Mouse (Mus musculus): ENCODE data around the gene Ncoa7.
A peak's percentile ranks its signal among the peaks of the same experiment; 100 is the strongest.
"Not testable (repeated sequence)": the region's sequence is repeated elsewhere in the genome, so short reads cannot be mapped to it uniquely, and the experiment has no call there.

The Ncoa7 gene

DNA sequence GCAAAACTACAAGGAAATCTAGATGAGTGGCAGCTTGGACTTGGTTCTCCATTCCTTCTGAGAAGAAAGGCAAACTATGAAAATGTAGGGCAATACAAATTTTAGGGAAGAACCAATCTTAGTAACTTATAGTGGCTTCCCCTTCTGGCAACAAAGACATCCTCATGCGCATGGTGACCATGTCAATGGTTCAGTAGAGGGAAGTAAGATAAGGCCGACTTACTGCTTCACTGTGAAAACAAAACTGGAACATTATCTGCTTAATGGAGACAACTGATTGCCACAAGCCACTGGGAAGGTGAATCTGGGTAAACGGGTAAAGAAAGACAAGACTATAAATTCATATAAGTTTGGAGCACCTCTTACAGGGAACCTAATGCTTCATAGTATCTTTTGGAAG is 128.3 kb downstream of the Ncoa7 start:
- no peak for DNase-seq (ENCODE audit: low read depth, low spot score)

DNA sequence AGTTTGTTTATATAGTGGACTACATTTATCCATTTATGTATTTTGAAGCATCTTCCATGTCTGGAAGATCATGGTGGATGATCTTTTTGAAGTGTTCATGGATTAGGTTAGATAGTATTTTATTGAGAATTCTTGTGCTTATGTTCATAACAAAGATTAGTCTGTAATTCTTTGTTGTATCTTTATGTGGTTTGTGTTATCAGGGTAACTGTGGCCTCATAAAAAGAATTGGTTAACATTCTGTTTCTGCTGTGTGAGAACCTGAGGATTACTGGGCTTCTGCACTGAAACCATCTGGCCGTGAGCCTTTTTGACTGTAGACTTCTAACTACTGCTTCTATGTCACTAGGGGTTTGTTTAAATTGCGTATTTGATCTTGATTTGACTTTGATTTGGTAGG is 136.5 kb downstream of the Ncoa7 start:
- DNase-seq (ENCODE audit: low read depth, low spot score) = no peak

DNA sequence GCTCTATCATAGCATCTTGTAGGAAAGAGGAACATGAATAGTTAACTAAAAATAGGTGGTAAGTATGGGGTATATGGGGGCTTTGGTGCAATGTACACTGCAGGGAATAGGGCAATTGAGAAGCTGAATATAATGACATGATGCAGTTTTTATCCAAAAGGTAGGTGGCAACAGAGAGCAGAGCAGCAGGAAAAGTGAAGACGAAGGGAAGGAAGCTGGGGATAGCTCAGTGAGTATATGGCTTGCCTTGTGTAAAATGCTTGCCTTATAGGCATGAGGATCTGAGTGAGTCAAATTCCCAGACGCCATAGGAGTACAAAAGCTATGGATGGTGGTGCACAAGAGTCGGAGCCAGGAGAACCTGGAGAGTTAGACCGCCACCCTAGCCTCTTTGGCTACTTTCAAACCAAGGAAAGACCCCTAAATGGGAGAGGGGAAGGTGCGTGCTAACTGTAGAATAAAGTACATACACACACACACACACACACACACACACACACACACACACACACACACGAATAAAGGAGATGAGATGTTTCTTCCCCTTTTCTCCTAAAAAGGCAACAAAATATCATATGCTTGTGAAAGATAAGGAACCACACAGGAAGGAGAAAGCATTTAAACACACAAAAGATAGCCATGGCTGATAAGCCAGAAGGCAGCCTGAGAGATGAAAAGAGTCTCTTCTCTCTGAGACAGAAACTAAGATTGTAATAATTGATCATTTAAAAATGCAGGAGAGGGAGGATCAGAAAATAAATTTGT is 142.4 kb downstream of the Ncoa7 start:
- no peak for DNase-seq (ENCODE audit: low read depth, low spot score)

DNA sequence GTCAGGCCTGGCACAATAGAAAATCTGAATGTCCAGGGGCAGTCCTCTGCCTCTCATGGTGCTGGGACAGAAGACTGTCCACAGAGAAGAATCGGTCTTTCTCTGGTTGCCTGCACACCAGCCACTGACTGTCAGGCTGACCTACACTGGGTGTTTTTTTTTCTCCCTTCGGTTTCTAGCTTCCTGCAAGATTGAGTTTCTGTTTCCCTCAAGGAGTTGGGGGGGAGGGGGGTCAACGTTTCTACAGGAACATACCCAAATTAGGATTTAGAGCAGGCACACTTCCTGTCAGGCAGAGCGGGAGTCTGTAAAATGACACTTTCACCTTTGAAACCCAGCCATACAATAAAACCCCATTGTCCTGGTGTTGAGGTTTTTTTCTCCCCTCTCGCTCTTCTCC is 147.5 kb downstream of the Ncoa7 start:
- peak; percentile 20 for DNase-seq (ENCODE audit: low read depth, low spot score)

DNA sequence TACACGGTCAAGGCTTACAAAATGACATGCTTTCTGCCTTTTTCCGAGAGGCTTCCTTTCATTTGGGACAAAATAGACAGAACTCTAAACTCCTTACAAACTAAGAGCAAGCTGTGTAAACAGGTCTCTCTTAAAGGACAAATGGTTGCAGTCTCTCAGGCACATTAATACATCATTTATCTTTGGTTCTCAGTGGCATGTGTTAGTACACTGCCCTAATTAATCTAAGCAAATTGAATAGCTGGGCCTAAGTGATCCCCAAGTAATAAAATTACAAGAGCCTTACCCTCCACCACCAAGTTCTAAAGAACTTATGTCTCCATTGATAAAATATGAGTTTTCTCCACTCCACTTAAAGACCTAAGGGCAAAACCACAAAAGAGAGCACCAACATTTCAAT is 155.4 kb downstream of the Ncoa7 start:
- no peak for DNase-seq (ENCODE audit: low read depth, low spot score)

DNA sequence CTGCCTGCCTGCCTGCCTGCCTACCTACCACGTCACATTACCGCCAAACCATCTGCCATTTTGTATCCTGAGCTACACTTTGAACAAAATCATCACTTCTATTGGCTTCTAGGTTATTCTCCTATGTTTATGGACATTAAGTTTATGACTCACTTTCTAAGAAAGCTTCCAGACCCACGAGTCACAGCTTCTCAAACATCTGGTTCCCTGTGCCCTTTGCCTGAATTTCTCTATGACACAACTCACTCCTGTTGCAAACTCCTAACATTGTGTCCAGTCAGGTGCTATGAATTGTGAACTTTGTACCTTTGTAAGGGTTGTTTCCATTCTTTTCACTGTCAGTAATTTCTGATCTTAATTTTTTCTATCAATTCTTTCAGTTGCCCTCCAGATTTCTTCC is 164.9 kb downstream of the Ncoa7 start:
- DNase-seq (ENCODE audit: low read depth, low spot score) = no peak

DNA sequence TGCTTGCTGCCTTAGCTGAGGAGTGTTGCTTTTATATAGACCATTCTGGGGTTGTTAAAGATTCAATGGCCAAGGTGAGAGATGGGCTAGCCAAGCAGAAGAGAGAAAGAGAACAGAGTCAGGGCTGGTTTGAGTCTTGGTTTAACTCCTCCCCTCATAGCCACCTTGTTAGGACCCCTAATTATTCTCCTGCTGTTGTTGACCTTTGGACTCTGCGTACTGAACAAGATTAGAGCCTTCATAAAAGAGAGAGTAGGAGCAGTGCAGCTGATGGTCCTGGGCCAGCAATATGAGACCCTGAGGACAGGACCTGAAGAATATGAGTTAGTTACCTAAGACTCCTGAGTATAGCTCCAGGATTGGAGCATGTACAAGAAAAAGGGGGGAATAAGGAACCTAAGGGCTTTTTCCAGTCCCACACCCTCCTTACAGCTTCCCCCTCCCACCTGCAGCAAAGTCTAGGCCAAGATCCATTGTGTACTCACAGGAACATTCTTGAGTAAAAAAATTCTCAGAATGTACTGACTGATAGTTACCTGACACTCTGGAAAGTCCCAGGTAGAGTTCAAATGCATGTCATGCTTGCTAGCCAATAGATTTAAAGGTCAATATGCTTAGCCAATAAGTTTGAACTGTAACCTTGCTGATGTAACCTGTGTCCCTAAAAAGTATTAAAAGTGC is 166.5 kb downstream of the Ncoa7 start:
- DNase-seq (ENCODE audit: low read depth, low spot score) = not testable (repeated sequence)

DNA sequence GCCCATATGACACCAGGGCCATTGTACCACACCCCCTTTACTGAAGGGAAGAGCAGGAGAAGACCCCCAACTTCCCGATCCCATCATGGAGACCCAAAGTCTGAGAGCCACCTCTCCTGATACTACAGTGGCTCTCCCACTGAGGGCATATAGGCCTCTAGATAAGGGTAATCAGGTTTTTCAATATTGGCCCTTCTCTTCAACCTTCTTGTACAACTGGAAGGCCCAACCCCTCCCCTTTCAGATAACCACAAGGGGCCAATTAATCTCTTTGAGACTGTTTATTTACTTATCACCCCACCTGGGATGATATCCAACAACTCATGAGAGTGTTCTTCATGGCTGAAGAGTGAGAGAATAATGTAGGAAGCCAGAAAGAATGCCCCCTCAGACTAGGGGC is 170.4 kb downstream of the Ncoa7 start:
- DNase-seq (ENCODE audit: low read depth, low spot score) = no peak

DNA sequence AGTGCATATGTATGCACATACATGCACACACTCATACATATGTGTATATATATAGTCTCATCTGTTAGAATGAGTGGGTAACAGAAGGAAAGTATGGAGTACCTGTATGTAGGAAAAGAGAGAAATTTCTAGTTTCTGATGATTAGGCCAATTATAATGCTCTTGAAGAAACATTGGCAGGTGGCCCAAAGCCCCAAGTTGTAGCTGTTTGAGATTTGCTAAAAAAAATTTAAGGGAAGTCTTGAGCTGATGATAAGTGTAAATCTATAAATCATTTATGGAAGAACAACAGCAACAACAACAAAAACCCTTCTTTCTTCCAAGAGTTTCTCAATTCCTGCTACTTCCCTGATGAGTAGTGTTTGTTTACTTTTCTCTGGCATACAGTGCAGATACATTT is 173.1 kb downstream of the Ncoa7 start:
- no peak for DNase-seq (ENCODE audit: low read depth, low spot score)

DNA sequence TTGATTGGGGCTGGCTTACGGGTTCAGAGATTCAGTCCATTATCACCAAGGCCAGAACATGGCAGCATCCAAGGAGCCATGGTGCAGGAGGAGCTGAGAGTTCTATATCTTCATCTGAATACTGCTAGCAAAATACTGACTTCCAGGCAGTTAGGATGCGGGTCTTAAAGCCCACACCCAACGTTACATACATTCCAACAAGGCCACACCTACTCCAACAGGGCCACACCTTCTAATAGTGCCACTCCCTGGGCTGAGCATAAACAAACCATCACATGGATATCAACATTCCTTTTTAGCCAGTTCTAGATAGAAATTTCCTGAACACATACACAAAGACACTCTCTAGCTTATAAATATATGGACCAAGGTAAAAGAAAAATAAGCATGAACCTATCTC is 173.6 kb downstream of the Ncoa7 start, which contains the start of gene Hint3:
Gene Hint3 (minus strand): TSS at position 120 of the 400 bp plus-strand sequence.
- no peak for DNase-seq (ENCODE audit: low read depth, low spot score)

DNA sequence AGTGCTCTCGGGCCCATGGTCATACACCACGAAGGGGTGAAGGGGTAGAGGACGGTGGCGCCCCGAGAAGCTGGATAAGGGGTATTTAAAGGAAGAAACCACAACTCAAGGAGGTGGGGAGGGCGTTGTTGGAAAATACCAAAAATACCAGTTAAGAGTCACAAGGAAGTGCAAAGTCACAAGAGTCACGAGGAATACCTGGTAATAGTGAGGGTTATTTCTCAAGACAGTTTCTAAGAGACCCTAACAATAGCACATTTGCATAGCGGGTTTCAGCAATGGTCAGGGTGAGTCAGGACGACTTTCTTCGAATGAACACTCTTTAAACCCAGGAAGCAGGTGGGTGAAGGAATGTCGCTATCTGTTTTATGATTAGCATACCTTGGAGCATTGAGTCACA is 174.7 kb downstream of the Ncoa7 start:
- DNase-seq (ENCODE audit: low read depth, low spot score) = not testable (repeated sequence)

DNA sequence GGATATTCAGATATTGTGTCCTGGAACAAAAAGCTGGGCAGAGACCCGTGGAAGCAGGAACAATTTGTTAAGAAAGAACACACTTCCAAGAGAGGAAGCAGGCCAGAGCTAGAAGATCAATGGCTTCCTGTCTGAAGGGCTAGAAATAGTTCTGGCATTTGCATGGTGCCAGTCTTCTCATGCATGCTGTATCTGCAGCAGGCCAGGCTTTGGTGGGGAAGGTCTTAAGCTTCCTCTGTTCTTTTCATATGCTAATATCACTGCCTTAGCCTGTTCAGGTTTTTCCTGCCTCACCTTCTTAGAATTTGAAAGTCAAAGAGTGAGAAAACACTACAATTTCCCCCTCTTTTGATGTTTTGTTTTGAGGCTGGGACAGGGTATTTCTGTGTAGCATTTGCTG is 175.6 kb downstream of the Ncoa7 start:
- peak; percentile 14 for DNase-seq (ENCODE audit: low read depth, low spot score)

DNA sequence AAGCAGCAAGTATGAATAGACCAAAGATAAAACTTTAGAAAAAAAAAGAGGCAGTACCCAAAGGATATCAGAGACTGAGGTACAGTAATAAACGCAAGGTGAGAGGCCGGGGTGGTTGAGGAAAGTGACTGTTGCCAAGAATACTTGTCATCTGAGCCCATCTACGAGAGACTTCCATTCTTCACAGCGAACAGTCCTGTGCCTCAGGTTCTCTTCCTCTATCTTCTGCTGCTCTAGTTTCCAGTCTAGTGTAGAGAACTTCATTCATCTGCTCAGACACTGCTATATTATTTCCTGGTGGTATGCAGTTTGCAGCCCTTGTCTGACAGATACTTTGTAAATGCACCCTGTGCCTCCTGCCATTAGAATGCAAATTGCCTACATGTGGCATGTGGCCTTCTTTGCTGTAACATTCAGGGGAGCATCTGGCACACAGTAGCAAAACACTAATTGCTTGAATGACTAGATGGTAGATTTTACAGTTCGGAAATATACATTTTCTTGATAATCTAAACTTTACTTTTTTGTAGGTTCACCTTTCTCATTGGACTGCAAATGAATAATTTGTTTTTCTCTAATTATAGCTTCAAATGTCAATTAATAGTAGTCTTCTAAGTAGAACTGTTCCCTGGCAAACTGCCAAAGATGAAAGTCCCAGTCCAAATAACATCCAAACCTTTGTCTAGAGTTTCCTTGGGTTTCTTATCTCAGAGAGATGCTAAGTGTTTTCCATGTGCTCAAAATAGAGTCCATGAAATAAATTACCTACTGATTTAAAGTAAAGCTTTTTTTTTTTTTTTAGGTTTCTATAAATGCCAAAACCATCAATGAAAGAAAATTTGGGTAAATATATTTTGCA is 178.7 kb downstream of the Ncoa7 start:
- DNase-seq (ENCODE audit: low read depth, low spot score) = no peak

DNA sequence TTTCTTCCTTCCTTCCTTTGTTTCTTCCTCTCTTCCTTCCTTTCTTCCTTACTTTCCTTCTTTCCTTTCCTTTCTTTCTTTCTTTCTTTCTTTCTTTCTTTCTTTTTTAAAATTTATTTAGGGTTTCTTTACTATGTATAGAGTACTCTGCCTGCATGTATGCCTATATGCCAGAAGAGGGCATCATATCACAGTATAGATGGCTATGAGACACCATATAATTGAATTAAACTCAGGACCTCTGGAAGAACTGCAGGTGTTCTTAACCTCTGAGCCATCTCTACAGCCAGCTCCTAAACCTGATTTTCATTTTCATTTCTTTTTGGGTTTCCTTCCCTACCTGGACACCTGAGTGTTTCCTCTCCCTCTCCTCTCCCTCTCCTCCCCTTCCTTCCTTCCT is 180.2 kb downstream of the Ncoa7 start:
- no peak for DNase-seq (ENCODE audit: low read depth, low spot score)

DNA sequence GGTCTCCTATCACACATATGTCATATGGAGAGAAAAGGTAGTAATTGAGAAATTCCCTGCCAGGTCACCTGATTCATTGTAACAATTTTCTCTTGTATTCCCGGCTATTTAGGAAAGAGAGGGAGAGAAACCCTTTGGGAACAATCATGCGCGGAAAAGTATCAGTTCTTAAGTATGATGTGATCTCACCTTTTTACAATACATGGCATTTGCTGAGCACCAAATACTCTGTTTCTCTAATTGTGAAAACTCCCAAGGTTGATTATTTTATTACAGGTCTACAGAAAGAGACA is 184.3 kb downstream of the Ncoa7 start:
- DNase-seq (ENCODE audit: low read depth, low spot score) = no peak

DNA sequence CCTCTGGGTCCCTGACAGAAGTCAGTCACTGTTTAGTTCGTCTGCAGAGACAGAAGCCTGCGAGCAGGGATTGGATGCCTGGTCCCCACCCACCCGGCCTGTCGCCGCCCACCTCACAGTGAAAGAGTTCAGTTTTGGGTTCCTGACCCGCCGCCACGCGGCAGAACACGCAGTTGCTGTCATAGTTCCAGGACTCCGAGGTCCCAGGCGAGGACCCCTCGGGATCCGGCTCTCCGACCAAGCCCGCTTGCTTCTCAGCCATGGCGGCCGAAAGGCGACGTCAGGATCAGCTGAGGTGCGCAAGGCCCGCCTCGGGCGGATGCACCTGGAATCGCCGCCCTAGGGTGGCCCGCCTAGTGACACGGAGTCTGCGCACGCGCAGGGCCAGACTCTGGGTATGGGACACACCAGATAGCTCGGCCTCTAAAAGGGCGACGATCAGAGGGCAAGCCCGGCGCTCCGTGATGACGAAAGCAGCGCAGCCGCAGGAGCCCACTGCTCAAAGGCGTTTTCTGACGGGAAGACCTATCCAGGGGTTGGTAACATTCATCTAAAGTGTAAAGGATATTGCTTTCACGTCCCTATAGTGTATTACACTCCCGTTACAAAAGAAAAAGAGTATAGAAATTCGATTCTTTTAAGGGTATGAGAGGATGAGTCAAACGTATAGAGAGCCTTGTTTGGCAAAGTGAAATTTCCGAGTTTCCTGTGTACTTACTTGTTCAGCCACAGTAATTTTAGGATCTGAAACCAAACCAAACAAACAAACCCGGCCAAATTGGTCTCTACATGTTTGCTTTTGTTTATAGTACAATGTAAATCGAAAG is 184.8 kb downstream of the Ncoa7 start:
- DNase-seq (ENCODE audit: low read depth, low spot score) = peak; percentile 89

DNA sequence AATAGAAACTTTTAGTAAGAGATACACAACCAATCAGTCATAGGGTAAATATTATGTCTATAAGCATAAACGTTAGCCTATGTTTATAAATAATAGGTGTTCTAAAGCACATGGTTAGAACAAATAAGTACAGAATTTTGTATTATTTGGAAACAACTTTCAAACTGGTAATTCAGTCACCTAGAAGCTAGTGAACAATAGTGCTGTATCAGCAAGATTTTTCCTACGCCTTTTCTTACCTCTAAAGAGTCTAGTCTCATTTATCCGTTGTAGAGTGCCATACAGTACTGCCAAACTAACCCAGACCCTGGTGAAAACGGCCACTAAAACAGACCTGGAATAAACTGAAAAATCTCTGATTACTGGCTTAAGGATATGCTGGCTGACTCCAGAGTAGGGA is 190.1 kb downstream of the Ncoa7 start:
- no peak for DNase-seq (ENCODE audit: low read depth, low spot score)

DNA sequence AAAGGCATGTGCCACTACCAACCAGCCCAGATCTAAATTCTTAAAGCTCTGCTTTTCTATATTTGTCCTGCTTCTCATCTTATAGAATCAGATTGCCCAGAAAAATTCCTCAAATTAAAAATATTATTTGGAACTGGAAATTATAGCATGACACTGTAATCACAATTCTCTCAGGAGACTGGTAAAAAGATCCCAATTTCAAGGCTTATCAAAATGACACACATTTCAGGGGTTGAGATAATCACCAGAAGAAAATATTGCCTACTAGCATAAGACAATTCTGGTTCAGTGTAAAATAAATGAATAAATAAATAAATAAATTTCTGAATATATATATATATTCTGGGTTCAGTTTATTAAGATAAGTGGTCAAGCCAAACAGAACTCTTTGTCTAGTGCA is 193.5 kb downstream of the Ncoa7 start:
- no peak for DNase-seq (ENCODE audit: low read depth, low spot score)

DNA sequence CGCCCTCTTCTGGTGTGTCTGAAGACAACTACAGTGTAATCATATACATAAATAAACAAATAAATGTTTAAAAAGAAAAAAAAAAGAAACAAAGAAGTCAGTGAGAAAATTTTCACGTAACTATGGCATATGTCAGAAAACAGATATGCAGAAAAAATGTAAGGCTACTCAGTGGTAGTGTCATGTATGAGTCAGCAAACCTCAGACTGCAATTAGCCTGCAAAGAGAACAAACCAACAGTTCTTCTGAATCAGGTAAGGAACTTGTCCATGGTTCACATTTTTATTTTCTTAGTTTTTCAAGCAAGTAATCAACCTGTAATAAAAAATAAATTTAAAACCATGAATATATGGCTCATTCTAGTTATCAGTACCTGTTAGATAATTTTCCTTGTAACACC is 195.0 kb downstream of the Ncoa7 start:
- no peak for DNase-seq (ENCODE audit: low read depth, low spot score)

DNA sequence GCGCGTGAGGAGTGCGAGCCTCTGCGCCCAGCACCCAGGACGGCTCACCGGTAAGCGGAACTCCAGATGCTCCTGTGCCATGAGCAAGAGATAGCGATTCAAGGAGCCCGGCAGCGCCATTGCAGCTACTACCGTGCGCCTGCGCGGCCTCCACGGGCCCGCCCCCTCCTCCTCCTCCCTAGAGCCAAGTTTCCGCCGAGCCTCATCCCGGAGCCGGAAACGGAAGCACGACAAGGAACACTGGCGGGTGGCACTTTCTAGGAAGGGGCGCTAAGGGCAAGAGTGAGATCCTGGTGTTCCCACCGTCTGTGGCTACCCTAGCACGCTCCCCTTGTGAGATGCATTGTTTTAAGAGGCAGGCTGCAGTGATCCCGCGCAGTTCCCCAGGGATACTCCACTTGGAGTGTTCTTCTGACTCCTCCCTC is 202.6 kb downstream of the Ncoa7 start, which contains the start of gene Trmt11:
Gene Trmt11 (minus strand): TSS at position 208 of the 425 bp plus-strand sequence.
- peak; percentile 66 for DNase-seq (ENCODE audit: low read depth, low spot score)

DNA sequence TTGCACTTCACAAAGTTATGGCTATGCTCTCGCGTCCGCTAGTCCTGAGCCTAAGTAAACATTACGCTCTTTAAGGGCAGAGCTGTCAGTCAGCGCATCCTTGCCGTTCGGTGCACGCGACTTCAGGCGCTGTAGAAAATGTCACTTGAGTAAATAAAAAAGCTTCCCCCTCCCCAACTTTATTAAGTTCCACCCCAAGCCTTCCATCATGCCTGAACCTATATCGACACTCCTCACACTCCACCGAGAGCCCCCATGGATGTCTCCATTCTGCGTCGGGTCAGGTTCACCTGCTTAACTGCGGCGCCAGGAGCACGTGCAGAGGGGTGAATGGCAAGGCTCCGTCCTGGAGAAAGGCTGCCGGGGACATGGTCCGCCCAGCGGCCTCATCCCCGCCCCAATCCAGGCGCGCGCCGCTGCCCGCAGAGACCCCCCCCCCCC is 203.0 kb downstream of the Ncoa7 start:
- DNase-seq (ENCODE audit: low read depth, low spot score) = peak; percentile 33
